Comparison of ENCODE assay signal across 8 mouse cellular contexts in the genomic region with DNA sequence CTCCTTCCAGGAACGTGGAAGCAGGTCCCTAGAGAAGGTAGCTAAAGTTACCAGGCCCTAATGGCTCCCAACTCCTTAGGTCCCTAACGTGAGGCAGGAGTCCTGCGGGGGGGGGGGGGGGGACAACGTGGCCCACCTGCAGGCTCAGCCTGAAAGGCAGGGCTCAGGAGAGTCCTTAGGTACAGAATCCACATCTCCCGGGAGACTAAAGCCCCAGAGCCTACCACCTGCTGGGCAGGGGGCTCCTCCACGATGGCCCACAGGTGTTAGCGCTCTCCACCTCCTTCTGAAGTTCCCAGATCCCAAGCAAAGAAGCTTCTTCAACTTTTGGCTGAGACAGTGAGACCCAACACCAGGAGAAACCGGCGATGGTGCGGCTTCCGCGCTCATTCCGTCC. TPM values are rescaled to one million over a fixed set of nuclear protein-coding genes. Genes with fewer than 3 reads are reported as not detected.
A peak's percentile ranks its signal among the peaks of the same experiment; 100 is the strongest.
DNase-seq lines count a peak whose midpoint lies in the region; ATAC-seq and TF ChIP-seq lines count a peak whose summit lies in the region.

No protein-coding gene starts in this region.

- H3K4me3 ChIP-seq in kidney, postnatal 0 days (replicated peaks; ENCODE audit: low read depth, low read length): peak overlapping the region; percentile 77
- H3K4me3 ChIP-seq in embryonic facial prominence, embryonic 12.5 days: peak overlapping the region; percentile 58
- peak overlapping the region; percentile 75 for H3K4me3 ChIP-seq in intestine, embryonic 15.5 days (replicated peaks)
- peak overlapping the region; percentile 85 for H3K4me3 ChIP-seq in myocyte

- H3K36me3 ChIP-seq in kidney, postnatal 0 days (ENCODE audit: insufficient read depth, low read length): no peaks in the 10 kb centered on the region
- no peaks in the 10 kb centered on the region; the same call in 1 of the 2 replicates for H3K36me3 ChIP-seq in embryonic facial prominence, embryonic 12.5 days
- no peaks in the 10 kb centered on the region for H3K36me3 ChIP-seq in intestine, embryonic 15.5 days
- peaks cover 3% of the 10 kb centered on the region for H3K36me3 ChIP-seq in myocyte (ENCODE audit: control insufficient read depth, insufficient read depth)

- peak overlapping the region; percentile 81 for H3K9ac ChIP-seq in kidney, postnatal 0 days (ENCODE audit: low read depth, low read length)
- peak overlapping the region; percentile 56; the same call in 1 of the 2 replicates for H3K9ac ChIP-seq in embryonic facial prominence, embryonic 12.5 days
- peak overlapping the region; percentile 71 for H3K9ac ChIP-seq in intestine, embryonic 15.5 days

- WGBS in kidney, postnatal 0 days: 1% methylated on average over 10 of the region's 13 CpGs
- WGBS in embryonic facial prominence, embryonic 12.5 days: 2% methylated on average over 13 of the region's 13 CpGs
- WGBS in intestine, embryonic 15.5 days: 3% methylated on average over 13 of the region's 13 CpGs

- no peak for ATAC-seq in kidney, postnatal 0 days (replicated peaks; ENCODE audit: low FRiP score, low read depth)
- ATAC-seq in embryonic facial prominence, embryonic 12.5 days (ENCODE audit: insufficient number of reproducible peaks, insufficient read depth, low FRiP score, low TSS enrichment): no peak
- ATAC-seq in intestine, embryonic 15.5 days: no peak

- no peaks in the 10 kb centered on the region for H3K27me3 ChIP-seq in kidney, postnatal 0 days (ENCODE audit: insufficient read depth, low read length)
- H3K27me3 ChIP-seq in embryonic facial prominence, embryonic 12.5 days: peaks cover 43% of the 10 kb centered on the region
- H3K27me3 ChIP-seq in intestine, embryonic 15.5 days (replicated peaks): no peaks in the 10 kb centered on the region
- no peaks in the 10 kb centered on the region for H3K27me3 ChIP-seq in myocyte (ENCODE audit: control insufficient read depth, insufficient read depth, insufficient read length)

- peak overlapping the region; percentile 50 for H3ac ChIP-seq in myocyte (ENCODE audit: control insufficient read depth, insufficient read length)

- TF ChIP-seq CTCF in kidney, postnatal 0 days (IDR thresholded peaks at IDR 0.05; ENCODE audit: low read depth): no peak

- H3K4me2 ChIP-seq in kidney, postnatal 0 days (ENCODE audit: low read length): peak overlapping the region; percentile 93
- peak overlapping the region; percentile 99 for H3K4me2 ChIP-seq in embryonic facial prominence, embryonic 12.5 days (replicated peaks)
- H3K4me2 ChIP-seq in intestine, embryonic 15.5 days (replicated peaks): peak overlapping the region; percentile 97
- peak overlapping the region; percentile 88 for H3K4me2 ChIP-seq in myocyte (ENCODE audit: low read depth)

- H3K79me2 ChIP-seq in myocyte (ENCODE audit: control insufficient read depth, insufficient read depth): peaks cover 48% of the 10 kb centered on the region

- peak overlapping the region; percentile 91; the same call in 1 of the 2 replicates for H3K27ac ChIP-seq in kidney, postnatal 0 days
- H3K27ac ChIP-seq in embryonic facial prominence, embryonic 12.5 days: 0 out of 2 replicates have a peak overlapping the region, but pooled peaks have one; percentile 60
- 0 out of 2 replicates have a peak overlapping the region, but pooled peaks have one; percentile 73 for H3K27ac ChIP-seq in intestine, embryonic 15.5 days

- TF ChIP-seq POLR2A in myocyte (IDR thresholded peaks at IDR 0.05; ENCODE audit: insufficient read length, low read depth): no peak

- H3K9me3 ChIP-seq in kidney, postnatal 0 days (replicated peaks; ENCODE audit: low read length): no peaks in the 10 kb centered on the region
- no peaks in the 10 kb centered on the region for H3K9me3 ChIP-seq in embryonic facial prominence, embryonic 12.5 days
- no peaks in the 10 kb centered on the region for H3K9me3 ChIP-seq in intestine, embryonic 15.5 days

- DNase-seq in kidney, postnatal 0 days (ENCODE audit: low spot score): no peak
- no peak for DNase-seq in kidney, postnatal 4 days
- no peak for DNase-seq in urinary bladder, postnatal 4 days (ENCODE audit: low spot score in 2 of 2)
- DNase-seq in gastrocnemius, adult 8-10 months (ENCODE audit: low spot score in 2 of 2): no peak
- DNase-seq in yolk sac, embryonic 10.5 days (ENCODE audit: low spot score): no peak

- H3K4me1 ChIP-seq in kidney, postnatal 0 days (replicated peaks; ENCODE audit: insufficient read depth, low read length): peaks cover 45% of the 10 kb centered on the region
- peaks cover 40% of the 10 kb centered on the region for H3K4me1 ChIP-seq in embryonic facial prominence, embryonic 12.5 days
- peaks cover 50% of the 10 kb centered on the region for H3K4me1 ChIP-seq in intestine, embryonic 15.5 days (replicated peaks)

TF ChIP-seq in myocyte, 11 proteins besides CTCF, POLR2A, EP300 and RAD21:
- TF ChIP-seq USF1 (IDR thresholded peaks at IDR 0.05; ENCODE audit: low read depth) (no peak), SRF (IDR thresholded peaks at IDR 0.05; ENCODE audit: control insufficient read depth, insufficient read length, low read depth) (no peak), MYOD1 (IDR thresholded peaks at IDR 0.05; ENCODE audit: control insufficient read depth in 1 of 3, insufficient read length in 2 of 3, low read depth in 2 of 3) (no peak), CEBPB (IDR thresholded peaks at IDR 0.05; ENCODE audit: insufficient read depth, poor library complexity, severe bottlenecking) (no peak), MYOG (IDR thresholded peaks at IDR 0.05; ENCODE audit: control insufficient read depth in 1 of 3, insufficient read depth in 1 of 3, insufficient read length in 2 of 3, low read depth in 2 of 3) (no peak), MAX (IDR thresholded peaks at IDR 0.05; ENCODE audit: low read depth) (no peak), TCF3 (IDR thresholded peaks at IDR 0.05; ENCODE audit: insufficient read length, low read depth) (no peak), E2F4 (IDR thresholded peaks at IDR 0.05; ENCODE audit: insufficient read depth) (no peak), REST (IDR thresholded peaks at IDR 0.05; ENCODE audit: insufficient read depth, insufficient read length) (no peak), POLR2AphosphoS2 (IDR thresholded peaks at IDR 0.05; ENCODE audit: insufficient read length, low read depth) (no peak), TCF12 (IDR thresholded peaks at IDR 0.05; ENCODE audit: insufficient read depth, poor library complexity, severe bottlenecking) (no peak)

RNA-seq across cellular contexts. Expression of a gene that starts 1.0 kb away (rescaled TPM):
- polyA plus RNA-seq in kidney, postnatal 0 days (2015; fragmentation: Nextera tagmentation; extraction: Ambion mirVana): 48.6 and 62.4 TPM in 2 replicates
- 14.2 and 16.7 TPM in 2 replicates for polyA plus RNA-seq in embryonic facial prominence, embryonic 12.5 days (2016; fragmentation: Nextera tagmentation; extraction: Ambion mirVana)
- polyA plus RNA-seq in intestine, embryonic 15.5 days (2015; fragmentation: Nextera tagmentation; extraction: Ambion mirVana): 30.9 and 37.8 TPM in 2 replicates
- polyA plus RNA-seq in myocyte (2012; fragmentation: generic; extraction: Trizol): 80.8 TPM
- total RNA-seq in gastrocnemius, adult 8-10 months (2022): 10 to 100 TPM; 10.8 to 16.5 (median 13.8) TPM

RNA-seq across cellular contexts. Expression of a gene that starts 32.5 kb away (rescaled TPM):
- polyA plus RNA-seq in kidney, postnatal 0 days (2015; fragmentation: Nextera tagmentation; extraction: Ambion mirVana): 737 and 848 TPM in 2 replicates
- 523 and 574 TPM in 2 replicates for polyA plus RNA-seq in embryonic facial prominence, embryonic 12.5 days (2016; fragmentation: Nextera tagmentation; extraction: Ambion mirVana)
- polyA plus RNA-seq in intestine, embryonic 15.5 days (2015; fragmentation: Nextera tagmentation; extraction: Ambion mirVana): 577 and 672 TPM in 2 replicates
- polyA plus RNA-seq in myocyte (2012; fragmentation: generic; extraction: Trizol): 3,913 TPM
- total RNA-seq in gastrocnemius, adult 8-10 months (2022): 100 to 1,000 TPM; 348 to 580 (median 436) TPM

RNA-seq across cellular contexts. Expression of a gene that starts 48.7 kb away (rescaled TPM):
- 12.0 and 13.1 TPM in 2 replicates for polyA plus RNA-seq in kidney, postnatal 0 days (2015; fragmentation: Nextera tagmentation; extraction: Ambion mirVana)
- 21.2 and 23.5 TPM in 2 replicates for polyA plus RNA-seq in embryonic facial prominence, embryonic 12.5 days (2016; fragmentation: Nextera tagmentation; extraction: Ambion mirVana)
- polyA plus RNA-seq in intestine, embryonic 15.5 days (2015; fragmentation: Nextera tagmentation; extraction: Ambion mirVana): 11.4 and 12.7 TPM in 2 replicates
- polyA plus RNA-seq in myocyte (2012; fragmentation: generic; extraction: Trizol): 6.8 TPM
- total RNA-seq in gastrocnemius, adult 8-10 months (2022): 10 to 100 TPM in 1 of 4 experiments, 1 to 10 TPM in 3; 8.1 to 10.8 (median 9.0) TPM

RNA-seq across cellular contexts. Expression of a gene that starts 53.4 kb away (rescaled TPM):
- polyA plus RNA-seq in kidney, postnatal 0 days (2015; fragmentation: Nextera tagmentation; extraction: Ambion mirVana): 170 and 185 TPM in 2 replicates
- 202 and 204 TPM in 2 replicates for polyA plus RNA-seq in embryonic facial prominence, embryonic 12.5 days (2016; fragmentation: Nextera tagmentation; extraction: Ambion mirVana)
- polyA plus RNA-seq in intestine, embryonic 15.5 days (2015; fragmentation: Nextera tagmentation; extraction: Ambion mirVana): 172 TPM in 2 replicates
- 188 TPM for polyA plus RNA-seq in myocyte (2012; fragmentation: generic; extraction: Trizol)
- 100 to 1,000 TPM; 124 to 131 (median 129) TPM for total RNA-seq in gastrocnemius, adult 8-10 months (2022)
